Mouse (Mus musculus): Measurements from ENCODE around the gene Rbm12. TPM values are rescaled to one million over a fixed set of nuclear protein-coding genes. Genes with fewer than 3 reads are reported as not detected.

The Rbm12 gene
- polyA plus RNA-seq (2014; fragmentation: Nextera tagmentation; extraction: Ambion mirVana) = 22.3 and 25.8 TPM in 2 replicates

GRCm38 (mm10) chr2:156111358-156112079, at the start of gene Rbm12, which contains the start of gene Cpne1:
Rbm12 (minus strand) TSS chr2:156111978.
Cpne1 (minus strand) TSS chr2:156111965.
- peak within 1 kb of the TSS; percentile 92 for H3K27ac ChIP-seq (ENCODE audit: low read depth, low read length)
- peak within 1 kb of the TSS; percentile 86 for H3K4me2 ChIP-seq
- under 1% methylated on average over 71 of the region's 74 CpGs for WGBS (ENCODE audit: insufficient replicate concordance)
- H3K4me1 ChIP-seq (ENCODE audit: control insufficient read depth, insufficient read depth, low read length) = peaks cover 3% of the 10 kb centered on the region; the same call in 1 of the 2 replicates
- H3K9me3 ChIP-seq (replicated peaks; ENCODE audit: control insufficient read depth, low read length) = no peaks in the 10 kb centered on the region
- peak within 1 kb of the TSS; percentile 98 for H3K9ac ChIP-seq (ENCODE audit: low read depth, low read length)
- no peaks in the 10 kb centered on the region for H3K27me3 ChIP-seq (ENCODE audit: control insufficient read depth, insufficient read depth, low read length)
- peak; percentile 85 for ATAC-seq (replicated peaks; ENCODE audit: insufficient number of reproducible peaks, low FRiP score, low TSS enrichment)
- peak within 1 kb of the TSS; percentile 98 for H3K4me3 ChIP-seq (ENCODE audit: low read depth, low read length)
- H3K36me3 ChIP-seq (ENCODE audit: control insufficient read depth, insufficient read depth, low read length) = no peaks in the 10 kb centered on the region

DNA sequence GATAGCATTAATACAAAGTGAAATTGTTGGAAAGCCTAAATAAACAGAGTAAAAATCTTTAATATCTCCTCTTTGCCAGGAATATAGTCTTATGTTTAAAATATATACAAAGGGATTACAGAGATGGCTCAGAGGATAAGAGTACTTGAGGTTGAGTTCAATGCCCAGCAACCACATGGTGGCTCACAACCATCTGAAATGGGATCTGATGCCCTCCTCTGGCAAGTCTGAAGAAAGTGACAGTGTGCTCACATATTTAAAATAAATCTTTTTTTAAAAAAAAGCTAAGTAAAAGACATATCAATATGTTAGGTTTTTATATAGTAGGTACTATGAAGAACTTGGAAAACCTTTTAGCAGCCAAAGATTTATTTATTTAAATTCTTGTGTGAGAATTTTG, 39.8 kb upstream of the Rbm12 start:
- Histone ChIP-seq H3K36me3 (ENCODE audit: control insufficient read depth, insufficient read depth, low read length) (peaks cover 29% of the 10 kb centered on the region), H3K9ac (ENCODE audit: low read depth, low read length) (no peak overlapping the region), H3K4me1 (ENCODE audit: control insufficient read depth, insufficient read depth, low read length) (no peaks in the 10 kb centered on the region), H3K4me2 (no peak overlapping the region), H3K27me3 (ENCODE audit: control insufficient read depth, insufficient read depth, low read length) (no peaks in the 10 kb centered on the region), H3K27ac (ENCODE audit: low read depth, low read length) (no peak overlapping the region), H3K4me3 (ENCODE audit: low read depth, low read length) (no peak overlapping the region), H3K9me3 (replicated peaks; ENCODE audit: control insufficient read depth, low read length) (no peaks in the 10 kb centered on the region)
- ATAC-seq (replicated peaks; ENCODE audit: insufficient number of reproducible peaks, low FRiP score, low TSS enrichment) = no peak

DNA sequence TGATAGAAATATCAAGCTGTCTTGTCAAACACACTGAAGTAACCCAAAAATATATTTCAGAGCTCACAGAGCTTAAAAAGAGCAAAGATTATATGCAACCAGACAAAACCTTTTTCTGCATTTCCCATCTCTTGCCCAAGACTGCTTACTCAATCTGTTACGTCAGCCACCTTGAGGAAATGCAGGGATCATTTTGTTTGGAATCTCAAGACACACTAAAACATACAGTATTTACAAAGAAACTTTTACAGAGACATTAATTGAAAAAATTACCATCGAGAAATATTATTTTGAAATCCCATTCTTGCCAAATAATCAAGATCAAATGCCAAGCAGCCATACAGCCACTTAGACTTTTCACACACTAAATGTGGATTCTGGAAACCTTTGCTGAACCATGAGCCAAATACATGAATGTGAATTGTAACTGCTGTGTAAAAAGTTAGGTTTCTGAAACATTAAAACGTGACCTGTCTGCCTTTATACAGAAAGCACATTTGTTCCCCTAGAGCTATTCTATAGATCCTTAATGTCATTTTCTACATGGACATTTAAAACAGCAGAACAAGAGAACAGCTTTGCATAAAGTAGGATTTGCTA, 35.6 kb upstream of the Rbm12 start:
- Histone ChIP-seq H3K9me3 (replicated peaks; ENCODE audit: control insufficient read depth, low read length) (no peaks in the 10 kb centered on the region), H3K9ac (ENCODE audit: low read depth, low read length) (no peak overlapping the region), H3K27me3 (ENCODE audit: control insufficient read depth, insufficient read depth, low read length) (no peaks in the 10 kb centered on the region), H3K36me3 (ENCODE audit: control insufficient read depth, insufficient read depth, low read length) (peaks cover 20% of the 10 kb centered on the region), H3K4me3 (ENCODE audit: low read depth, low read length) (no peak overlapping the region), H3K27ac (ENCODE audit: low read depth, low read length) (no peak overlapping the region), H3K4me2 (no peak overlapping the region), H3K4me1 (ENCODE audit: control insufficient read depth, insufficient read depth, low read length) (peaks cover 5% of the 10 kb centered on the region)
- ATAC-seq (replicated peaks; ENCODE audit: insufficient number of reproducible peaks, low FRiP score, low TSS enrichment) = no peak
- 90% methylated on average over 3 of the region's 3 CpGs for WGBS (ENCODE audit: insufficient replicate concordance)

DNA sequence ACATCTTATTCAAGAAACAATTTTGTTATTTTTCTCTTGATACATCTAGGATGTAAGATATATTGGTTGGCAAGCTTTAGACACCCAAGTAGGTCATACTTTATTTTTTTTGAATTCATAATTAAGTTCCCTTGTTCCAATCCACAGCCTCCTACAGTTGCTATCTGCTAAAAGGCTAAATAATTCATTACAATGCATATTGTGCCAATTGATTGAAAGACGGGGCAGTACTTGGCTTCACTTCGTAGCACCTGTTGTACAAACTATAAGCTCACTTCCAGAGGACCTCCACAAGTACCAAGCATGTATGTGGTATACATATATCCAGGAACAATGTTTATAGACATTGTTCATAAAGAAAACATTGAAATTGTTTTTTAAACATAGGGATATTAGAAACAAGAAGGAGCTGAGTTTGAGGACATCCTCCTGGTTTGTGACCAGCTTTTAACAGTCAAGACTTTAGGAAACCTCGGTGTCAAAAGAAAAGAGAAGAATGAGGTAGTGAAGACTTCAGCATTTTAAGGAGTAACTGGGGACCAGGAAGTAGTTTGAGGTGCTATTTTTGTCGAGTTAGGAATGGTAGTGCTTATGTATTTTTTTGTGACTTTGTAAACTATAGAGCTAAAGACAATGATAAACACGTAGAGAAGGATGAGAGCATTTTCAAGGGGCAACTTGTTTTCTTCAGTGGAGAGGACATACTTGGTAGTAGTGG, 34.7 kb upstream of the Rbm12 start:
- ATAC-seq (replicated peaks; ENCODE audit: insufficient number of reproducible peaks, low FRiP score, low TSS enrichment) = no peak
- H3K4me1 ChIP-seq (ENCODE audit: control insufficient read depth, insufficient read depth, low read length) = peaks cover 5% of the 10 kb centered on the region

DNA sequence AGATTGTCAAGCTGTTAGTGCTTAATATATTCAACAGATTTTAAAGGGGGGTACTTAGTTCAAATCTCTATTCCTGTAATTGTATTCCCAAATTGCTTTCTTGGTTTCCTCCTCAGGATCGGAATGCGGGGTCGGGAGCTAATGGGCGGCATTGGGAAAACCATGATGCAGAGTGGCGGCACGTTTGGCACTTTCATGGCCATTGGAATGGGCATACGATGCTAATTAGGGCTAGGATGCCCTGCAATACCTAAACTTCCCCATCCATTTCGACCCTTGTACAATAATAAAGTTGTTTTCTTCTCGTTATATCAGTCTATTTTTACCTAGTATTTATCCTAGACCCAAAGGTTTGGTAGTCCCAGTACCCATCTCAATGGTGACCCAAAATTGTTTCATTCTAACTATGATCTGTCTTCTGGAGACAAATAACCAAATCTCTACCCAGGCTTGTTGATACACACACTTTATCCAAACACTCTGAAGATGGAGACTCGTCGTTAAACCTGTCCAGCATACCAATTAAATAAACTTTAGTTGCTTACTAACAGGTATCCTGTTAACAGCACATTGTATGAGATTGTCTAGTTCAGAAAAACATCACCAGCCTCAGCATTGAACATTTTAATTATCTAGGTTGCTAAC, 33.8 kb upstream of the Rbm12 start:
- no peaks in the 10 kb centered on the region for H3K27me3 ChIP-seq (ENCODE audit: control insufficient read depth, insufficient read depth, low read length)
- peak overlapping the region; percentile 90 for H3K4me2 ChIP-seq
- H3K4me1 ChIP-seq (ENCODE audit: control insufficient read depth, insufficient read depth, low read length) = peaks cover 5% of the 10 kb centered on the region
- ATAC-seq (replicated peaks; ENCODE audit: insufficient number of reproducible peaks, low FRiP score, low TSS enrichment) = no peak
- H3K9me3 ChIP-seq (replicated peaks; ENCODE audit: control insufficient read depth, low read length) = no peaks in the 10 kb centered on the region
- H3K4me3 ChIP-seq (ENCODE audit: low read depth, low read length) = peak overlapping the region; percentile 60; the same call in 1 of the 2 replicates
- 62% methylated on average over 11 of the region's 11 CpGs for WGBS (ENCODE audit: insufficient replicate concordance)
- H3K27ac ChIP-seq (ENCODE audit: low read depth, low read length) = no peak overlapping the region
- H3K36me3 ChIP-seq (ENCODE audit: control insufficient read depth, insufficient read depth, low read length) = peaks cover 20% of the 10 kb centered on the region
- H3K9ac ChIP-seq (ENCODE audit: low read depth, low read length) = no peak overlapping the region

More for the DNA sequence above, 34.7 kb upstream of the Rbm12 start:
- no peaks in the 10 kb centered on the region for H3K27me3 ChIP-seq (ENCODE audit: control insufficient read depth, insufficient read depth, low read length)
- WGBS (ENCODE audit: insufficient replicate concordance) = 76% methylated on average over 5 of the region's 5 CpGs
- H3K9me3 ChIP-seq (replicated peaks; ENCODE audit: control insufficient read depth, low read length) = no peaks in the 10 kb centered on the region
- H3K4me2 ChIP-seq = no peak overlapping the region
- H3K4me3 ChIP-seq (ENCODE audit: low read depth, low read length) = no peak overlapping the region
- H3K27ac ChIP-seq (ENCODE audit: low read depth, low read length) = no peak overlapping the region
- H3K36me3 ChIP-seq (ENCODE audit: control insufficient read depth, insufficient read depth, low read length) = peaks cover 22% of the 10 kb centered on the region
- H3K9ac ChIP-seq (ENCODE audit: low read depth, low read length) = no peak overlapping the region

DNA sequence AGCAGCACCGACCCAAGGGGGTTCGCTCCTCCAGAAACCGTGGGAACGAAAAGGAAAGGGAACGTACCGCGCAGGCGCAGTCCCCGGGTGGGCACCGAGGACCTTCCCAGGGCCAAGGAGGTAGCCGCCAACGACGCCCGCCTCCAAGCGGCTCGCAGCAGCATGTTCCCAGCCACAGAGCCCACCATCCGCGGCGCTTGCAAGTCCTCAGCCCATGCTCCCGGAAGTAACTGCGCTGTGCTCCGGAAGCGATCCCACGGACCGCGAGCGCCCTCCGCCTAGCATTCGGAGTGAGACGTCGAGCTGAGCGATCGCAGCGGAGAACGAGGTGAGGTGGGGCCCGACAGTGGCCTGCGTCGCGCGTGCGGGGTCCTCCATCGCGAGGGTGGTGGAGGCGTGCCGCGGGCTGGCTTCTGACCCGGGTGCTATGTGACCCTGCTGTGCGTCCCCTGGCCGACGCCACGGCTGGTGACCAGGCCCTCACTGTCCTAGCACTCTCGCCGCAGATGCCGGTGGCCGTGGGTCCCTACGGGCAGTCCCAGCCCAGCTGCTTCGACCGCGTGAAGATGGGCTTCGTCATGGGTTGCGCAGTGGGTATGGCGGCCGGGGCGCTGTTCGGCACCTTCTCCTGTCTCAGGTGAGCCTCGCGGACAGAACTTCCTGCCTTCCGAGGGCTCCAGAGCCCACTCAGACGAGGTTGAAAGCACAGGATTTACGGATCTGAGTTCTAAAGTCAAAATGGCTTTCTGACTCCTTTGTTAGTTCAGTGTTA, 32.4 kb upstream of the Rbm12 start, which contains the start of the genes Romo1 and Nfs1:
Gene Romo1 (plus strand): TSS at position 87 of the 772 bp plus-strand sequence.
Gene Nfs1 (minus strand): TSS at position 234 of the 772 bp plus-strand sequence.
- H3K9ac ChIP-seq (ENCODE audit: low read depth, low read length) = peak within 1 kb of the TSS; percentile 74
- ATAC-seq (replicated peaks; ENCODE audit: insufficient number of reproducible peaks, low FRiP score, low TSS enrichment) = peak; percentile 93
- H3K4me2 ChIP-seq = peak within 1 kb of the TSS; percentile 90
- H3K27me3 ChIP-seq (ENCODE audit: control insufficient read depth, insufficient read depth, low read length) = no peaks in the 10 kb centered on the region
- no peaks in the 10 kb centered on the region for H3K9me3 ChIP-seq (replicated peaks; ENCODE audit: control insufficient read depth, low read length)
- peak within 1 kb of the TSS; percentile 60 for H3K4me3 ChIP-seq (ENCODE audit: low read depth, low read length)
- peaks cover 13% of the 10 kb centered on the region for H3K36me3 ChIP-seq (ENCODE audit: control insufficient read depth, insufficient read depth, low read length)
- WGBS (ENCODE audit: insufficient replicate concordance) = under 1% methylated on average over 70 of the region's 70 CpGs
- H3K27ac ChIP-seq (ENCODE audit: low read depth, low read length) = peak within 1 kb of the TSS; percentile 84
- peaks cover 5% of the 10 kb centered on the region for H3K4me1 ChIP-seq (ENCODE audit: control insufficient read depth, insufficient read depth, low read length)

- Histone ChIP-seq H3K27ac (ENCODE audit: low read depth, low read length) (peak overlapping the region; percentile 84), H3K9ac (ENCODE audit: low read depth, low read length) (peak overlapping the region; percentile 74), H3K4me3 (ENCODE audit: low read depth, low read length) (peak overlapping the region; percentile 60), H3K27me3 (ENCODE audit: control insufficient read depth, insufficient read depth, low read length) (no peaks in the 10 kb centered on the region), H3K36me3 (ENCODE audit: control insufficient read depth, insufficient read depth, low read length) (peaks cover 7% of the 10 kb centered on the region), H3K4me2 (peak overlapping the region; percentile 90), H3K4me1 (ENCODE audit: control insufficient read depth, insufficient read depth, low read length) (peaks cover 5% of the 10 kb centered on the region), H3K9me3 (replicated peaks; ENCODE audit: control insufficient read depth, low read length) (no peaks in the 10 kb centered on the region)
- WGBS (ENCODE audit: insufficient replicate concordance) = under 1% methylated on average over 16 of the region's 16 CpGs
- ATAC-seq (replicated peaks; ENCODE audit: insufficient number of reproducible peaks, low FRiP score, low TSS enrichment) = 0 out of 2 replicates have a peak, but pooled peaks have one; percentile 4
Observed at GRCm38 (mm10) chr2:156143367-156143766, 31.6 kb upstream of the Rbm12 start.

Measured in heart, embryonic 11.5 days (tissue).